8 mouse cellular contexts compared by ENCODE assay signal in the genomic region with DNA sequence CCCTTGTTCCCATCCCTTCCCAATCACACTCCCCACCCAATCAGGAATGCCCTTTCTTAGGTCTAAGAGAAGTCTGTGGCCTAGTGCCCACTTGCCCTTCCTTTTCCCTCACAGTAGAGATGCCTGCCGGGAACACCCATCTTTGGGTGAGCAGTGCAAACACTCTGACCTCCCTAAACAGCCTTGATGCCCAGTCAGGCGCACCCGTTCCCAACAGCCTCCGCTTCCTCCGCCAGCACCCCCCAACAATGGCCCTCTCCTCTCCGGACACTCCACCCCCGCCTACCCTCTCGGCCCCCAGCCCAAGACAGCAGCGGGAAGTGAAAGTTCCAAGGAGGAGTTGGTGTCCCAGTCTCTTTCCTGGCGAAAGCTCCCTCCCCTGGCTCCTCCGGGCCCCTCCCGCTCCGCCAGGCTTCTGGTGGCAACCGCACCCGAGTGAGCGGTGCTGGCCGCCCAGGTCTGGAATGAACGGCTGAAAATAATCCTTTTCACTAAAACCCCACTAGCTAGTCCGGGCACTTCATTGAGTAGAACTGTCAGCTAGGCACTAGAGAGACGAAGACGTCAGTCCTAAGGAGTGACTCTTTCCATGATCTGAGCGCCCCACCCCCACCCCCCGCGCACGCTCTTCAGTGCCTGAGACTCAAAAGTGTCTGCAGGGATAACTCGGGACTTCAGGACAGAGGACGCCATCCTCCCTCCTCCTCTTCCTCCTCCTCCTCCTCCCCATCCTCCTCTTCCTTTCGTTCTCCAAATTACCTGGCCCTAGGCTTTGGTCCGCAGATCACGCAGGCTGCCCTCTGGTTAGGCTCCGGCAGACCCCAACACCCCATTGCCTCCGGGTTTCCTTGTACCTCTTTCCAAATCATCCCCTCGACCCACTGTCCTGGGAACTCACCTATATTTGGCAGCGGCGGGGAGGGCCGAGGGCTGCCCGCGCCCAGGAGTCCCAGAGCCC. TPM values are rescaled to one million over a fixed set of nuclear protein-coding genes. Genes with fewer than 3 reads are reported as not detected.
A peak's percentile ranks its signal among the peaks of the same experiment; 100 is the strongest.
DNase-seq lines count a peak whose midpoint lies in the region; ATAC-seq and TF ChIP-seq lines count a peak whose summit lies in the region.

No protein-coding gene starts in this region.

- peak; percentile 31 to 42 for DNase-seq in urinary bladder, adult 18-20 months (ENCODE audit: low spot score in 2 of 2)
- DNase-seq in urinary bladder, postnatal 4 days (ENCODE audit: low spot score in 2 of 2), result no peak
- peak; percentile 33 for DNase-seq in cerebellum, adult 8-10 months
- DNase-seq in lung, embryonic 14.5 days, result peak; percentile 51
- DNase-seq in skeletal muscle tissue, adult 2 months (ENCODE audit: low read depth, low spot score), result peak; percentile 53
- no peak for DNase-seq in B cell, adult 2 months

- no peaks in the 10 kb centered on the region for H3K9me3 ChIP-seq in intestine, embryonic 16.5 days (ENCODE audit: control insufficient read depth, low read length)
- no peaks in the 10 kb centered on the region for H3K9me3 ChIP-seq in lung, embryonic 14.5 days (ENCODE audit: low read depth, low read length)

- no peaks in the 10 kb centered on the region for H3K27me3 ChIP-seq in intestine, embryonic 16.5 days (replicated peaks; ENCODE audit: control insufficient read depth, insufficient read depth, low read length)
- no peaks in the 10 kb centered on the region; the same call in 1 of the 2 replicates for H3K27me3 ChIP-seq in lung, embryonic 14.5 days (ENCODE audit: insufficient read depth, low read length)

- ATAC-seq in granulocyte monocyte progenitor cell, adult 5-6 weeks (replicated peaks; ENCODE audit: poor library complexity, severe bottlenecking), result peak; percentile 12; the same call in 1 of the 2 replicates
- ATAC-seq in intestine, embryonic 16.5 days, result peak; percentile 61
- peak; percentile 57 for ATAC-seq in lung, embryonic 14.5 days (ENCODE audit: insufficient read depth)

- peak overlapping the region; percentile 77 for H3K9ac ChIP-seq in intestine, embryonic 16.5 days (ENCODE audit: low read depth, low read length)
- peak overlapping the region; percentile 54 for H3K9ac ChIP-seq in lung, embryonic 14.5 days

- H3K4me3 ChIP-seq in intestine, embryonic 16.5 days (ENCODE audit: low read length), result peak overlapping the region; percentile 77
- H3K4me3 ChIP-seq in lung, embryonic 14.5 days (ENCODE audit: low read depth, low read length), result peak overlapping the region; percentile 65

- peak overlapping the region; percentile 99 for H3K4me2 ChIP-seq in intestine, embryonic 16.5 days (ENCODE audit: low read depth, low read length)
- H3K4me2 ChIP-seq in lung, embryonic 14.5 days, result peak overlapping the region; percentile 99

- peak overlapping the region; percentile 54 for H3K27ac ChIP-seq in intestine, embryonic 16.5 days (ENCODE audit: low read length)
- peak overlapping the region; percentile 60 for H3K27ac ChIP-seq in lung, embryonic 14.5 days (ENCODE audit: low read depth)

- H3K4me1 ChIP-seq in intestine, embryonic 16.5 days (ENCODE audit: control insufficient read depth, insufficient read depth, low read length), result peaks cover 20% of the 10 kb centered on the region
- H3K4me1 ChIP-seq in lung, embryonic 14.5 days (ENCODE audit: insufficient read depth), result no peaks in the 10 kb centered on the region

- TF ChIP-seq CTCF in lung, embryonic 14.5 days (IDR thresholded peaks at IDR 0.05; ENCODE audit: low read depth), result no peak

- WGBS in intestine, embryonic 16.5 days, result under 1% methylated on average over 38 of the region's 38 CpGs
- WGBS in lung, embryonic 14.5 days, result 1% methylated on average over 38 of the region's 38 CpGs

- no peaks in the 10 kb centered on the region; the same call in 1 of the 2 replicates for H3K36me3 ChIP-seq in intestine, embryonic 16.5 days (ENCODE audit: control insufficient read depth, insufficient read depth, low read length)
- peaks cover 20% of the 10 kb centered on the region; the same call in 1 of the 2 replicates for H3K36me3 ChIP-seq in lung, embryonic 14.5 days (ENCODE audit: insufficient read depth)

RNA-seq across cellular contexts. Expression of a gene that starts 0.6 kb away (rescaled TPM):
- total RNA-seq in granulocyte monocyte progenitor cell, adult 5-6 weeks (2014; fragmentation: Nextera tagmentation), result 42.7 and 80.7 TPM in 2 replicates
- 34.8 and 44.8 TPM in 2 replicates for total RNA-seq in granulocyte monocyte progenitor cell, adult 5-6 weeks (2017)
- 49.3 and 51.6 TPM in 2 replicates for polyA plus RNA-seq in intestine, embryonic 16.5 days (2015; fragmentation: Nextera tagmentation; extraction: Ambion mirVana)
- polyA plus RNA-seq in lung, embryonic 14.5 days (2014; fragmentation: Nextera tagmentation; extraction: Ambion mirVana), result 32.7 and 36.7 TPM in 2 replicates

RNA-seq across cellular contexts. Expression of a gene that starts 11.4 kb away (rescaled TPM):
- 0.66 and 2.1 TPM in 2 replicates for total RNA-seq in granulocyte monocyte progenitor cell, adult 5-6 weeks (2014; fragmentation: Nextera tagmentation)
- not detected in 2 replicates for total RNA-seq in granulocyte monocyte progenitor cell, adult 5-6 weeks (2017)
- 12.1 and 14.1 TPM in 2 replicates for polyA plus RNA-seq in intestine, embryonic 16.5 days (2015; fragmentation: Nextera tagmentation; extraction: Ambion mirVana)
- polyA plus RNA-seq in lung, embryonic 14.5 days (2014; fragmentation: Nextera tagmentation; extraction: Ambion mirVana), result 24.6 and 27.0 TPM in 2 replicates

RNA-seq across cellular contexts. Expression of a gene that starts 12.6 kb away (rescaled TPM):
- not detected in 2 replicates for total RNA-seq in granulocyte monocyte progenitor cell, adult 5-6 weeks (2014; fragmentation: Nextera tagmentation)
- not detected in 2 replicates for total RNA-seq in granulocyte monocyte progenitor cell, adult 5-6 weeks (2017)
- polyA plus RNA-seq in intestine, embryonic 16.5 days (2015; fragmentation: Nextera tagmentation; extraction: Ambion mirVana), result 2.8 and 5.0 TPM in 2 replicates
- 0.17 TPM in 1 of 2 replicates, not detected in the other for polyA plus RNA-seq in lung, embryonic 14.5 days (2014; fragmentation: Nextera tagmentation; extraction: Ambion mirVana)

RNA-seq across cellular contexts. Expression of a gene that starts 15.9 kb away (rescaled TPM):
- not detected in 2 replicates for total RNA-seq in granulocyte monocyte progenitor cell, adult 5-6 weeks (2014; fragmentation: Nextera tagmentation)
- not detected in 2 replicates for total RNA-seq in granulocyte monocyte progenitor cell, adult 5-6 weeks (2017)
- 3.5 and 5.0 TPM in 2 replicates for polyA plus RNA-seq in intestine, embryonic 16.5 days (2015; fragmentation: Nextera tagmentation; extraction: Ambion mirVana)
- 0.11 TPM in 1 of 2 replicates, not detected in the other for polyA plus RNA-seq in lung, embryonic 14.5 days (2014; fragmentation: Nextera tagmentation; extraction: Ambion mirVana)

RNA-seq across cellular contexts. Expression of a gene that starts 26.4 kb away (rescaled TPM):
- not detected in 2 replicates for total RNA-seq in granulocyte monocyte progenitor cell, adult 5-6 weeks (2014; fragmentation: Nextera tagmentation)
- total RNA-seq in granulocyte monocyte progenitor cell, adult 5-6 weeks (2017), result not detected in 2 replicates
- 5.9 and 7.5 TPM in 2 replicates for polyA plus RNA-seq in intestine, embryonic 16.5 days (2015; fragmentation: Nextera tagmentation; extraction: Ambion mirVana)
- polyA plus RNA-seq in lung, embryonic 14.5 days (2014; fragmentation: Nextera tagmentation; extraction: Ambion mirVana), result 4.7 and 5.8 TPM in 2 replicates

Comparison
In these comparisons a context has a peak if more than half of its experiments do, and no peak if none do; other contexts are left out.
1. DNase-seq: peak in urinary bladder, adult 18-20 months (2 of 2), cerebellum, adult 8-10 months (single experiment), lung, embryonic 14.5 days (single experiment) and skeletal muscle tissue, adult 2 months (single experiment); none in urinary bladder, postnatal 4 days (0 of 2) and B cell, adult 2 months (0 of 2).
2. Peak in every context shown above with its lines, with median percentiles within 50 percentile points of each other: ATAC-seq.